Mouse (Mus musculus) midbrain, embryonic 14.5 days (tissue): ENCODE measurements at regions not wholly inside any gene's neighbourhood (a gene's known extent, or its start where the extent isn't known, plus 50 kb on each side); places are given as distances from the start of the nearest gene placed in this dataset.

Experiments used
- ATAC-seq: fragments of 200-750 bp; cut with Nextera tagmentation; 2 replicates; pipeline ENCODE4 v1.8.0; 2017; ENCODE audit warnings: moderate number of reproducible peaks, moderate library complexity; ENCODE audit not compliant: low FRiP score, low TSS enrichment
- DNase-seq: peaks from one replicate; pipeline ENCODE4 v3.0.0-alpha.2; 2015
- H3K27ac ChIP-seq: fragments of 300-500 bp; sonication (generic); replicated peaks from 2 replicates; pipeline ENCODE4 v1.5.1; 2014; ENCODE audit warnings: mild to moderate bottlenecking, low read depth, low read length, moderate library complexity
- H3K27me3 ChIP-seq: fragments of 300-500 bp; sonication (generic); 2 replicates; pipeline ENCODE4 v1.6.1; 2014; ENCODE audit warnings: low read length, control low read depth, mixed read lengths; ENCODE audit not compliant: control insufficient read depth, insufficient read depth
- H3K36me3 ChIP-seq: fragments of 300-500 bp; sonication (generic); 2 replicates; pipeline ENCODE4 v1.6.1; 2014; ENCODE audit warnings: low read length, control low read depth; ENCODE audit not compliant: control insufficient read depth, insufficient read depth
- H3K4me1 ChIP-seq: fragments of 300-500 bp; sonication (generic); 2 replicates; pipeline ENCODE4 v1.6.1; 2014; ENCODE audit warnings: mild to moderate bottlenecking, antibody characterized with exemption, low read length, control low read depth; ENCODE audit not compliant: control insufficient read depth, insufficient read depth
- H3K4me2 ChIP-seq: fragments of 300-500 bp; sonication (generic); 2 replicates; pipeline ENCODE4 v1.6.1; 2014; ENCODE audit warnings: mild to moderate bottlenecking, low read length, moderate library complexity
- H3K4me3 ChIP-seq: fragments of 300-500 bp; sonication (generic); replicated peaks from 2 replicates; pipeline ENCODE4 v1.5.1; 2014; ENCODE audit warnings: low read depth, low read length
- H3K9ac ChIP-seq: fragments of 300-500 bp; sonication (generic); replicated peaks from 2 replicates; pipeline ENCODE4 v1.6.1; 2014; ENCODE audit warnings: mild to moderate bottlenecking, low read length, moderate library complexity
- H3K9me3 ChIP-seq: fragments of 300-500 bp; sonication (generic); 2 replicates; pipeline ENCODE4 v1.6.1; 2016; ENCODE audit warnings: low read length, control low read depth, mixed read lengths; ENCODE audit not compliant: control insufficient read depth
- WGBS: fragments of 180-500 bp; shearing (Covaris S2); extraction: QIAGEN DNeasy Blood & Tissue Kit; methylation state at CpG from one replicate; pipeline ENCODE4 v1.1.7; 2014; 5-methylcytosine and 5-hydroxymethylcytosine counted together

DNA sequence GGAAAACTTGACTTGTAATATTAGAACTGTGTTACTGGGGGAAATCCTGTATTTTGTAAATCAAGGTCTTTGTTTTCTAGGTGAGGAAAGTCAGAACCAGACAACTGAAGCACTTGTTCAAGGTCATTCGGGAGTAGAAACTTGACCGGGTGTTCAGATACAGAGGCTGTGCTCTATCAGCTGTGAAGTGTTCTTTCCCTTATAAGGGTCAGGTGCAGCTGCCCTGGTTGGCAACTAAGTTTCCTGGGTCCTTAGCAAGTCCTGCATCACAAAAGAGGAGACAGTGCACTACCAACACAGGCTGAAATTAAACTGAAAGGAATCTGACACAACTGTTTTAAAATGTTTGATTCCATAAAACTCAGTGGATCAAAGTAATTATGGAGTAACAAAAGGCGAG, 406.6 kb downstream of the Nup35 start:
- Histone ChIP-seq H3K9me3 (no peaks in the 10 kb centered on the region), H3K27ac (no peak overlapping the region), H3K36me3 (no peaks in the 10 kb centered on the region), H3K9ac (no peak overlapping the region), H3K4me3 (no peak overlapping the region), H3K4me1 (no peaks in the 10 kb centered on the region), H3K4me2 (no peak overlapping the region), H3K27me3 (no peaks in the 10 kb centered on the region)
- DNase-seq (no peak), ATAC-seq (no peak)
- WGBS, result 84% methylated on average over 3 of the region's 3 CpGs
